In the genomic region with DNA sequence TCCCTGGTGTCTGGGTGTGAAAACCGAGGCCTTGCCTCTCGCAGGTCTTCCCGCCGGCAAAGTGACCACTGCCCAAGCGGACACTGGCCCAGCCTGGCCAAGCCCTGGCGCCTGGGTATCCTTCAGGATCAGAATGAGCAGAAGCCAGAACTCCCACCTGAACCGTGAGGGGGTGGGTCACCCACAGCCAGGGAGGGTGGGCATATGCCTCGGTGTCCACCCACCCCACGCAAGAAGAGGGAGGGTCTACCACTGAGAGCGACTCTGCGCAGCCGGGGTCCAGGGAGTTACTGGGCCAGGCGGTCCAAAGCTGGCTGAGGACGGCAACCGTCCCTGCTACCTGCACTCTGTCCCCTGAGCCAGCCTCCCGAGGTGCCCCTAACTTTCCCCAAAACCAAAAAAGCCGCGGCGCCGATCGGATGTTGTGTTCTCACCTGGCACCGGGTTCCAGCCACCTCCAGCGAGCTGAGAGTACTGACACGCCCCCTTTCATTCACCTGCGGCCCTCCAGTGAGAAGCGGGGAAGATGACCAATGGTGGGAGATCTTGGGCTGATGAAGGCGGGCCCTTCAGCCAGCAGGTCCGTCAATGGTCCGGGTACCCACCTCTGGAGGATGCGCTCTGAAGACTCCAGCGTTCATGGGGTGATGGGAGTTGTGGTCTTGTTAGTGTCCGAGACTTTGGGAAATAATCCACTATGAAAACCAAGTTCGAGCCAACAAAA, we compare ENCODE assay signal across 8 mouse cellular contexts. TPM values are rescaled to one million over a fixed set of nuclear protein-coding genes. Genes with fewer than 3 reads are reported as not detected.
DNase-seq lines count a peak whose midpoint lies in the region; ATAC-seq and TF ChIP-seq lines count a peak whose summit lies in the region.

Gene Zbtb8b (minus strand): TSS at position 514 of the 724 bp plus-strand sequence.

- peaks cover 76% of the 10 kb centered on the region for H3K27me3 ChIP-seq in liver, embryonic 12.5 days (replicated peaks)
- H3K27me3 ChIP-seq in neural tube, embryonic 14.5 days (ENCODE audit: control insufficient read depth, insufficient read depth, low read length) = peaks cover 8% of the 10 kb centered on the region; the same call in 1 of the 2 replicates

- peak; percentile 20; the same call in 1 of the 2 replicates for ATAC-seq in granulocyte monocyte progenitor cell, adult 5-6 weeks (replicated peaks; ENCODE audit: poor library complexity, severe bottlenecking)
- no peak for ATAC-seq in liver, embryonic 12.5 days
- ATAC-seq in neural tube, embryonic 14.5 days (ENCODE audit: low read depth) = peak; percentile 98

- TF ChIP-seq POLR2A in cortical plate, adult 2 months (IDR thresholded peaks at IDR 0.05; ENCODE audit: extremely low read depth, insufficient read depth, low read length) = no peak

- WGBS in liver, embryonic 12.5 days (ENCODE audit: insufficient replicate concordance) = 8% methylated on average over 33 of the region's 33 CpGs
- 2% methylated on average over 31 of the region's 33 CpGs for WGBS in neural tube, embryonic 14.5 days

- H3K4me1 ChIP-seq in cortical plate, adult 2 months (ENCODE audit: control insufficient read depth, insufficient read depth, low read length) = no peaks in the 10 kb centered on the region
- peaks cover 21% of the 10 kb centered on the region for H3K4me1 ChIP-seq in liver, embryonic 12.5 days
- no peaks in the 10 kb centered on the region for H3K4me1 ChIP-seq in neural tube, embryonic 14.5 days (ENCODE audit: control insufficient read depth, insufficient read depth, low read length)

- peak; percentile 77 for DNase-seq in brain, embryonic 18.5 days (ENCODE audit: low read depth, low spot score)
- peak; percentile 79 to 85 for DNase-seq in kidney, postnatal 4 days
- peak; percentile 36 for DNase-seq in urinary bladder, adult 2 months (ENCODE audit: low spot score)
- DNase-seq in gastrocnemius, postnatal 36 days = no peak

- no peak within 1 kb of the TSS for H3K9ac ChIP-seq in liver, embryonic 12.5 days
- peak within 1 kb of the TSS; percentile 61 for H3K9ac ChIP-seq in neural tube, embryonic 14.5 days (replicated peaks; ENCODE audit: low read depth, low read length)

- no peaks in the 10 kb centered on the region for H3K9me3 ChIP-seq in liver, embryonic 12.5 days (replicated peaks)
- no peaks in the 10 kb centered on the region for H3K9me3 ChIP-seq in neural tube, embryonic 14.5 days (ENCODE audit: control insufficient read depth, low read length)

- no peaks in the 10 kb centered on the region for H3K36me3 ChIP-seq in liver, embryonic 12.5 days
- H3K36me3 ChIP-seq in neural tube, embryonic 14.5 days (ENCODE audit: control insufficient read depth, insufficient read depth, low read length) = no peaks in the 10 kb centered on the region

- intact Hi-C loops in gastrocnemius, postnatal 36 days (cut with DNase I) = no loop called here

- TF ChIP-seq CTCF in cortical plate, adult 2 months (IDR thresholded peaks at IDR 0.05; ENCODE audit: extremely low read depth, insufficient read depth, low read length) = no peak

- no peak within 1 kb of the TSS for H3K27ac ChIP-seq in cortical plate, adult 2 months (ENCODE audit: insufficient read depth, low read length)
- H3K27ac ChIP-seq in liver, embryonic 12.5 days = no peak within 1 kb of the TSS
- no peak within 1 kb of the TSS for H3K27ac ChIP-seq in neural tube, embryonic 14.5 days (ENCODE audit: low read depth, low read length)

- H3K4me2 ChIP-seq in liver, embryonic 12.5 days = peak within 1 kb of the TSS; percentile 57
- peak within 1 kb of the TSS; percentile 68 for H3K4me2 ChIP-seq in neural tube, embryonic 14.5 days (ENCODE audit: low read depth, low read length)

- peak within 1 kb of the TSS; percentile 61 for H3K4me3 ChIP-seq in cortical plate, adult 2 months (ENCODE audit: insufficient read depth, low read length)
- peak within 1 kb of the TSS; percentile 37 for H3K4me3 ChIP-seq in liver, embryonic 12.5 days
- H3K4me3 ChIP-seq in neural tube, embryonic 14.5 days (ENCODE audit: low read depth, low read length) = peak within 1 kb of the TSS; percentile 54

RNA-seq across cellular contexts. Expression of gene Zbtb8b, which starts in this region (rescaled TPM):
- 2.5 and 3.0 TPM in 2 replicates for polyA plus RNA-seq in cortical plate, adult 2 months (2012; rRNA removed)
- total RNA-seq in granulocyte monocyte progenitor cell, adult 5-6 weeks (2014; fragmentation: Nextera tagmentation) = not detected in 2 replicates
- total RNA-seq in granulocyte monocyte progenitor cell, adult 5-6 weeks (2017) = not detected in 2 replicates
- polyA plus RNA-seq in liver, embryonic 12.5 days (2016; fragmentation: Nextera tagmentation; extraction: Ambion mirVana) = 1.3 and 1.5 TPM in 2 replicates
- 16.1 and 16.2 TPM in 2 replicates for polyA plus RNA-seq in neural tube, embryonic 14.5 days (2014; fragmentation: Nextera tagmentation; extraction: Ambion mirVana)
- 1.8 and 3.0 TPM in 2 replicates for polyA plus RNA-seq in urinary bladder, adult 2 months (2012; rRNA removed)
- not detected for total RNA-seq in gastrocnemius, postnatal 36 days (2021)

Comparison
In these comparisons a context has a peak if more than half of its experiments do, and no peak if none do; other contexts are left out.
1. Peak in ATAC-seq in granulocyte monocyte progenitor cell, adult 5-6 weeks; RNA of the gene not detected or under 1 TPM.
2. DNase-seq: peak in brain, embryonic 18.5 days (single experiment), kidney, postnatal 4 days (2 of 2) and urinary bladder, adult 2 months (single experiment); none in gastrocnemius, postnatal 36 days (0 of 2).
3. Peak in every context shown above with its lines, with median percentiles within 50 percentile points of each other: H3K4me3 ChIP-seq.